Mouse (Mus musculus): Measurements from ENCODE around the gene Pcdh15.

The Pcdh15 gene

GRCm38 (mm10) chr10:73823214-73823613, 724.1 kb downstream of the Pcdh15 start:
- no peak for DNase-seq

DNA sequence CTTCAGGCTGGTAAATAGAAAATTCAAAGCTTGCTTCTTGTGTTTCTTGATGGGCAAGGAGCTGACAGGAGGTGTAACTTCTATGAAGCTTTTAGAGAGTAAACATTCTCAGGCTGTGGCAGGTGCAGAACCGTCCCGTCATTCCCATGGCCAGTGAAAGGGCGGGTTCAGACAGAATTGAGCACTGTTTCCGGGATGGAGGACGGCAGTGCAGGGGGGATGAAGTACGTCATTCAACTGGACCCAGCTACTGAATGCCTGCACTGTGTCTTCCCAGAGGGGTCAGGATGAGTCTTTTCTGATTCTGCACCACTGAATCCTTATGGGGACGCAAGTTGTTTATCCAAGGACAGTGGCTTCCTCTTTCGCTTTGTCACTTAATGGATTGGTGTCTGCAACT, 727.2 kb downstream of the Pcdh15 start:
- no peak for DNase-seq

- DNase-seq, result no peak
Measured at GRCm38 (mm10) chr10:73828781-73829180, 729.6 kb downstream of the Pcdh15 start.

GRCm38 (mm10) chr10:73844998-73845397, 745.9 kb downstream of the Pcdh15 start:
- DNase-seq, result no peak

DNA sequence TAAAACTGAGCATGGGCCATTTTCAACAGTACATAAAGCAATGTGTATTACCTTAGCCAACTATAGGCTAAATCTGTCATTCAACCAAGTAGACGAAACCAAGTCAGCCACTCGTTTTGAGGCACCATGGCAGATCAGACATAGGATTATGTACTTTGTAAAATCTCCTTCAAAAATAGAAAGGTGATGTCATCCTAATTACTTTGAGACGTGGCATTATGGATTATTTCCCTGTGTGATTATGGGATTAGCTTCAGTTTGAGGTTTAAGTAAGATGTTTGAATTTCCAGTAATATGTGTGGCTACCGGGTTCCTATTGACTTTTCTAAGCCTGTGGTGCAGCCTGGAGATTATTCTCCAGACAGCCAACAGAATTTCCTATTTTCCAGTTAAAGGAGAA, 763.0 kb downstream of the Pcdh15 start:
- DNase-seq, result no peak

DNA sequence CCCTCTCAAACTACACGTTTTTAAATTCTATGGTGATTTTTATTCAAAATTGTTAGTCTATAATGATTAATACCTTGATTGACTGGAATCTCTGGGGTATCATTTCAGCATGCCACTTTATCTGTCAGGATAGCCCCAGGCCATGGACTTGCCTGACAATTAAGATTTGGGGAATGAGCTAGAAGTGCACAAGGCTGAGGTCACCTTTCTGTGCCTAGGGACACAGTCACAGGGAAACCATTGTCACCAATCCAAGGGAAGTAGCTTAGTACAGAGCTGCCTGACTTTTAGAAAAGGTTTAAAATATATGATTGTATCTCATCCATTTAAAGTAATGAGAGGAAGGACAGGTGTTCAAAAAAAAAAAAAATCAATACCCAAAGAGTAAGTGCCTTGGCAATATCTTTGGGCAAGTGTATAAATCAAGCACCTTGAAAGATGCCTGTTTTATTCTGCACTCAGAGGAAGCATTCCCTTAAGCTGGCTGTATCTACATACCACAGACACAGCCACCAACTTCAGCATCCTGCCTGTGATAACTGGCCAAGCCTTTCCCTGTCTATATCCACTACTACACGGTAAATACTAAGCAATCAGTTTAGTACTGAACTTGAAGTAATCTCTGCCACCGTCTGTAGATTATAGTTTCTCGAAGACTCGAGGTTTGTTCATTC, 779.0 kb downstream of the Pcdh15 start:
- no peak for DNase-seq

DNA sequence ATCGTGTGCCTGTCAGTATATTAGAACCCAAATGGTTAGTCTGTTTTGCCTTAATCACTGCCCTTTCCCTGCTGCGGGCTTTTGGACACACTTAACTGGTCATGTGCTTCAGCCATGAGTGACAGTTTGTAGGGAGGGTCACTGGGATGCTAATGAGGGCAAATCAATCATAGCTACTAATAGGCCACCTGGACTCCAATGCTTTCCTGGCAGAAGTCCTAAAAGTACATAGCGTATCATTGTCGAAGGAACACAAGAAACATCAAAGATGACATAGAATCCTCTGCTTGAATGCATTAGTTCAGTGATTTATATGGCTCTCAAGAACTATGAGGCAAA, 779.6 kb downstream of the Pcdh15 start:
- DNase-seq, result no peak

- DNase-seq, result no peak
Measured at GRCm38 (mm10) chr10:73887771-73888170, 788.6 kb downstream of the Pcdh15 start.

GRCm38 (mm10) chr10:73892251-73892650, 793.1 kb downstream of the Pcdh15 start:
- no peak for DNase-seq

GRCm38 (mm10) chr10:73896086-73896607, 797.0 kb downstream of the Pcdh15 start:
- no peak for DNase-seq

DNA sequence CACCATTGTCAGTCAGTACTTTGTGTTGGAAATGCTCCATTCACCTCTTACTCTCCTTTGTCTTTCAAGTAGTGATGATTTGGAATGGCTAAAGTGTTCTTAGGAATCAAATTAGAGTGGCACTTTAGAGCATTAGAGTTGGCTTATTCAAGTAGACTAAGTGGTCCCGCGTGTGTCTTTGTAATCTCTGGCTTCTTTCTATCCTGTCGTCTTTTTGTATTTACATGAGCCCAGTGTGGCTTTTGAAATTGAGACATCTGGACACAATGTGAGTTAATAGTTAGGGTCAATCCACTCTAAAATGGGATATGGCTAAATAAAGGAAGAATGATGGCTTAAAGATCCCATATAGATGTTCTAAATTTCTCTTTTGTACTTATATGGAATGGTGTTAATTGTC, 800.0 kb downstream of the Pcdh15 start:
- DNase-seq, result no peak

GRCm38 (mm10) chr10:73907626-73908025, 808.5 kb downstream of the Pcdh15 start:
- DNase-seq, result no peak

GRCm38 (mm10) chr10:73908568-73908967, 809.4 kb downstream of the Pcdh15 start:
- DNase-seq, result no peak

DNA sequence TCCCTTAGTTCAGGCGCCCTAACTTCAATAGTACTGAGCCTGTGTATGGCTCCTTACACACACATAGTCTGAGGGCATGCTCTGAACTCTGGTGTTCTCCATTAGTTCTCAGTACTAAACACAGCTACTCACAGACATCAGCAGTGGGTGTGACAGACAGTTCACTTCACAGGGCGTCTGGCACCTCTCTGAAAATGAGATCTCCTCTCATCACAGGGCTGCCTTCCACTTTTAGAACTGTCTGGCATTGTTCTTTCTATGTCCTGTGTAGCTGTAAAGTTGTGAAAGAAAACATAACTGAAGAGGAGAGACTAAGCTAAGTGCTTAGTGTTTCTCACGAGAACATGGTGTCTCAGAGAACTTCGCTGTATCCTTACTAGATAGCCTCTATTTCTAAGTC, 816.0 kb downstream of the Pcdh15 start:
- no peak for DNase-seq

GRCm38 (mm10) chr10:73921579-73921978, 822.4 kb downstream of the Pcdh15 start:
- DNase-seq, result no peak

- DNase-seq, result no peak
Measured at GRCm38 (mm10) chr10:73928672-73929071, 829.5 kb downstream of the Pcdh15 start.

- DNase-seq, result no peak
Measured at GRCm38 (mm10) chr10:73929718-73930117, 830.6 kb downstream of the Pcdh15 start.

DNA sequence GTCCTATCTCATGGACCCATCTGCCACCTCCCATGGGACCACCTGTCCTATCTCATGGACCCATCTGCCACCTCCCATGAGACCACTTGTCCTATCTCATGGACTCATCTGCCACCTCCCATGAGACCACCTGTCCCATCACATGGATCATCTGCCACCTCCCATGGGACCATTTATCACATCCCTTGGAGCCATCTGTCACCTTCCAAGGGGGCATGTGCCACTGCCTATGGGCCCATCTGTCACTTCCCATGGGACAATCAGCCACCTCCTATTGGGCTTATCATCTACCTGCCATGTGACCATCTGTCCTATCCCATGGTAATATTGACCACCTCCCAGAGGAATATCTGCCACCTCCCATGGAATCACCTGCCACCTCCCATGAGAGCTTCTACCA, 832.0 kb downstream of the Pcdh15 start:
- no peak for DNase-seq

GRCm38 (mm10) chr10:73931996-73932679, 833.0 kb downstream of the Pcdh15 start:
- no peak for DNase-seq

GRCm38 (mm10) chr10:73936121-73936520, 837.0 kb downstream of the Pcdh15 start:
- DNase-seq, result no peak

- DNase-seq, result no peak
Measured at GRCm38 (mm10) chr10:73938989-73939388, 839.8 kb downstream of the Pcdh15 start.

- no peak for DNase-seq
Measured at GRCm38 (mm10) chr10:73947799-73948198, 848.7 kb downstream of the Pcdh15 start.

DNA sequence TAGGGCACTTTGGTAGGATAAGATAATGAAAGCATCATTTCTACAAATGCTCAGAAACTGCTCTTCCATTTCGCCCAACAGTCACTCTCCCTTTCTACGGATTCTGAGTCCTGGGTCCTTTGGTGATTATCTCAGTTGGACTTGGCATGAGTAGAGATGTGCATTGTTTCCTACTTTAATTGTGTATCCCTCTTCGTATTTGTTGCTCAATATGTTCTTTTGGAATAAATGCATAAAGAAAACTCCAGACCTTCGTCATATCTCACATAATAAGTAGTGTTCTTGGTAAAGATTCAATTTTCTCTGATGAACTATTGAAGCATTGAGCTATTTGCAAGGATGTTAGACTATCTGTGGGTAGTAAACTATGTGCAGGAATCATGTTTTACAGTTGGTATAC, 854.2 kb downstream of the Pcdh15 start:
- no peak for DNase-seq

GRCm38 (mm10) chr10:73984057-73984456, 884.9 kb downstream of the Pcdh15 start:
- DNase-seq, result no peak

GRCm38 (mm10) chr10:74008836-74009235, 909.7 kb downstream of the Pcdh15 start:
- no peak for DNase-seq
